12 mouse cellular contexts compared by ENCODE assay signal in the genomic region with DNA sequence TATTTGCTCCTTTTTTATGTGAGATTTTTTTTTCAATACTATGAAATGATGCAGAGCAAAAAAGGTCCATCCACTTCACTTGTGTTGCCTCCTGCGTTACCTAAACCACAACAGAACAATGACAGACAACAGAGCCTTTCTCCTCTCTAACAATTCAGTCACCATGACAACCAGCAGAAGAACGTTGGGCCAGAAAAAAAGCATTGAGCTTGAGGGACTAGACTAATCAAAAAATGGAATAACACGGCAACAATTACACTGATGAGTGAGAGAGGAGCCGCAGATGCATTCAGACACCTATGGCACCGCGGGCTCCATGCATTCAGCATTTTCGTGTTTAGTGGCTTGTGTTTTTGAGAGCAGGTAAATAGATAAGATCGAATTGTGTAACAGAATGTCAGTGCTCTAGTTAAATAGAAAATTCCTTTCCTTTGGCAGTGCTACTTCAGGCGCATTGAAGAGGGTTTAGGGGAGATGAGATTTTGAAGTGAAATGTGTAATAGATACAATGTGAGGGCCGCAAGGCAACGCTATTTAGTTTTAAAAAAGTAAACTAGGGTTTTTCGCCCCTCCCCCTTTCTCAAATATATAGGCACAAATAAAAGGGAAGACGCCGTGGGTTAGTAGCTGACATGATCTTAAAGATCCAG.
A peak's percentile ranks its signal among the peaks of the same experiment; 100 is the strongest.
DNase-seq lines count a peak whose midpoint lies in the region; ATAC-seq lines count a peak whose summit lies in the region.
"Had no signal": no experiment of that assay in that cellular context is flagged by ENCODE, and none has a peak within 500 bp of the region (broad histone marks: within the 10 kb centered on the region; RNA-seq: fewer than 3 reads in every experiment).

No protein-coding gene starts in this region.

- H3K27ac ChIP-seq in hindbrain, embryonic 11.5 days (ENCODE audit: low read depth, low read length), result peak overlapping the region; percentile 30; the same call in 1 of the 2 replicates
- H3K27ac ChIP-seq: heart, adult 2 months; macrophage had no signal

- no peak overlapping the region for H3K4me3 ChIP-seq in hindbrain, embryonic 11.5 days (ENCODE audit: low read depth, low read length)
- H3K4me3 ChIP-seq: heart, adult 2 months had no signal

- H3K4me1 ChIP-seq in hindbrain, embryonic 11.5 days (replicated peaks; ENCODE audit: control insufficient read depth, insufficient read depth, low read length), result no peaks in the 10 kb centered on the region

- H3K27me3 ChIP-seq in hindbrain, embryonic 11.5 days (ENCODE audit: control insufficient read depth, insufficient read depth, low read length), result no peaks in the 10 kb centered on the region

- 0 out of 2 replicates have a peak overlapping the region, but pooled peaks have one; percentile 3 for H3K4me2 ChIP-seq in hindbrain, embryonic 11.5 days (replicated peaks; ENCODE audit: low read depth, low read length)

- no peaks in the 10 kb centered on the region for H3K36me3 ChIP-seq in hindbrain, embryonic 11.5 days (ENCODE audit: control insufficient read depth, insufficient read depth, low read length)

- H3K9me3 ChIP-seq in hindbrain, embryonic 11.5 days (ENCODE audit: control insufficient read depth, low read length), result no peaks in the 10 kb centered on the region

- peak; percentile 31 for DNase-seq in retina, postnatal 1 day
- no peak for DNase-seq in retina, embryonic 14.5 days (ENCODE audit: low spot score)
- DNase-seq in hindbrain, embryonic 11.5 days (ENCODE audit: low spot score), result peak; percentile 61
- peak; percentile 42 for DNase-seq in mesoderm, embryonic 11.5 days (ENCODE audit: low read depth, low spot score)
- no peak for DNase-seq in urinary bladder, postnatal 4 days (ENCODE audit: low spot score in 2 of 2)
- DNase-seq in spleen, postnatal 14 days (ENCODE audit: low spot score in 2 of 2), result no peak
- DNase-seq in kidney, adult 9 months, result no peak
- DNase-seq: cerebellum, postnatal 14 days; heart, adult 2 months; kidney, postnatal 4 days; thymus, postnatal 4 days had no signal

- no peak overlapping the region for H3K9ac ChIP-seq in hindbrain, embryonic 11.5 days (ENCODE audit: low read depth, low read length)

- 52% methylated on average over 14 of the region's 14 CpGs for WGBS in hindbrain, embryonic 11.5 days

- peak; percentile 75; the same call in 1 of the 2 replicates for ATAC-seq in hindbrain, embryonic 11.5 days (ENCODE audit: low FRiP score)

Comparison
In these comparisons a context has a peak if more than half of its experiments do, and no peak if none do; other contexts are left out.
1. DNase-seq: peak in retina, postnatal 1 day (single experiment), hindbrain, embryonic 11.5 days (single experiment) and mesoderm, embryonic 11.5 days (single experiment); none in retina, embryonic 14.5 days (single experiment), urinary bladder, postnatal 4 days (0 of 2), spleen, postnatal 14 days (0 of 2) and kidney, adult 9 months (single experiment).